20 mouse cellular contexts compared by ENCODE assay signal in the genomic region with DNA sequence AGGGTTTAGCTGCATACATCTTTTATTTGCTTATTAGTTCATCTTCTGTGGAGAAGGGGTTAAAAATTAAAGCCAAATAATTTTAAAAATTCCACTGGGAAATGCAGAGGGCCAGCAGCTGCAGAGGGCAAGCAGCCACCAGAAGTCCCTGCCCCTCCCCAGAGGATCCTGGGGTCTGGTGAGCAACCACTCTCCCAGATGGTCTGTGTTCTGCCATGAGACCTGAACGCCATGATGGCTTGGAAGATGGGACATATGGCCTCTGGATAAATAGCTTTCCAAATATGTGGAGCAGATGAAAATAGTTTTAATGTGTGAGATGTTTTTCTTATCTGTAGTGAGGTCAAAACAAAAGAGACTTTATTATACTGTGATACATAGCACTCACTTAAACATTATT.
DNase-seq lines count a peak whose midpoint lies in the region; ATAC-seq lines count a peak whose summit lies in the region.
"Had no signal": no experiment of that assay in that cellular context is flagged by ENCODE, and none has a peak within 500 bp of the region (broad histone marks: within the 10 kb centered on the region; RNA-seq: fewer than 3 reads in every experiment).

No protein-coding gene starts in this region.

- no peak overlapping the region for H3K9ac ChIP-seq in kidney, embryonic 16.5 days (replicated peaks; ENCODE audit: low read length)
- no peak overlapping the region for H3K9ac ChIP-seq in lung, embryonic 16.5 days (ENCODE audit: low read length)
- H3K9ac ChIP-seq in intestine, embryonic 16.5 days (ENCODE audit: low read depth, low read length): no peak overlapping the region
- H3K9ac ChIP-seq: embryonic facial prominence, embryonic 13.5 days; hindbrain, embryonic 12.5 days; limb, embryonic 12.5 days; liver, embryonic 12.5 days had no signal

- peak; percentile 20 for DNase-seq in heart, adult 8-10 months (ENCODE audit: low spot score)
- DNase-seq in heart, postnatal 36 days: no peak
- no peak for DNase-seq in kidney, adult 8-10 months
- no peak for DNase-seq in lung, adult 18-20 months
- no peak for DNase-seq in frontal cortex, postnatal 10 days (ENCODE audit: low spot score in 2 of 2)
- DNase-seq: adrenal gland, postnatal 14 days; gastrocnemius, postnatal 36 days; layer of hippocampus, adult 9-11 months; right cerebral cortex, postnatal 4 days; thymus, postnatal 25 days had no signal

- WGBS in kidney, embryonic 16.5 days: 33% methylated on average over 1 of the region's 1 CpGs
- WGBS in lung, embryonic 16.5 days: 47% methylated on average over 1 of the region's 1 CpGs
- 50% methylated on average over 1 of the region's 1 CpGs for WGBS in intestine, embryonic 16.5 days

- H3K27ac ChIP-seq in kidney, embryonic 16.5 days (ENCODE audit: low read length): peak overlapping the region; percentile 50; the same call in 1 of the 2 replicates
- no peak overlapping the region for H3K27ac ChIP-seq in lung, embryonic 16.5 days (ENCODE audit: low read length)
- H3K27ac ChIP-seq in intestine, embryonic 16.5 days (ENCODE audit: low read length): peak overlapping the region; percentile 54
- H3K27ac ChIP-seq: embryonic facial prominence, embryonic 13.5 days; hindbrain, embryonic 12.5 days; limb, embryonic 12.5 days; liver, embryonic 12.5 days had no signal

- no peaks in the 10 kb centered on the region for H3K9me3 ChIP-seq in kidney, embryonic 16.5 days (ENCODE audit: low read length)
- H3K9me3 ChIP-seq in lung, embryonic 16.5 days (ENCODE audit: control insufficient read depth, low read length): no peaks in the 10 kb centered on the region
- H3K9me3 ChIP-seq in intestine, embryonic 16.5 days (ENCODE audit: control insufficient read depth, low read length): no peaks in the 10 kb centered on the region
- H3K9me3 ChIP-seq: embryonic facial prominence, embryonic 13.5 days; hindbrain, embryonic 12.5 days; limb, embryonic 12.5 days; liver, embryonic 12.5 days had no signal

- peak; percentile 52; the same call in 1 of the 2 replicates for ATAC-seq in kidney, embryonic 16.5 days (ENCODE audit: low FRiP score, low TSS enrichment)
- peak; percentile 80 for ATAC-seq in lung, embryonic 16.5 days (ENCODE audit: low read depth)
- ATAC-seq in intestine, embryonic 16.5 days: no peak; the same call in 1 of the 2 replicates
- ATAC-seq: forebrain, embryonic 16.5 days; liver, embryonic 12.5 days; midbrain, embryonic 16.5 days had no signal

- H3K36me3 ChIP-seq in kidney, embryonic 16.5 days (ENCODE audit: insufficient read depth, low read length): no peaks in the 10 kb centered on the region
- no peaks in the 10 kb centered on the region for H3K36me3 ChIP-seq in lung, embryonic 16.5 days (ENCODE audit: control insufficient read depth, insufficient read depth, low read length)
- H3K36me3 ChIP-seq in intestine, embryonic 16.5 days (ENCODE audit: control insufficient read depth, insufficient read depth, low read length): no peaks in the 10 kb centered on the region
- H3K36me3 ChIP-seq: embryonic facial prominence, embryonic 13.5 days; hindbrain, embryonic 12.5 days; limb, embryonic 12.5 days; liver, embryonic 12.5 days had no signal

- intact Hi-C loops in heart, postnatal 36 days (cut with DNase I): no loop called here

- no peak overlapping the region for H3K4me3 ChIP-seq in kidney, embryonic 16.5 days (ENCODE audit: low read length)
- no peak overlapping the region for H3K4me3 ChIP-seq in lung, embryonic 16.5 days (ENCODE audit: low read length)
- no peak overlapping the region for H3K4me3 ChIP-seq in intestine, embryonic 16.5 days (ENCODE audit: low read length)
- H3K4me3 ChIP-seq: embryonic facial prominence, embryonic 13.5 days; hindbrain, embryonic 12.5 days; limb, embryonic 12.5 days; liver, embryonic 12.5 days had no signal

- H3K4me2 ChIP-seq in kidney, embryonic 16.5 days (replicated peaks; ENCODE audit: low read depth, low read length): no peak overlapping the region
- H3K4me2 ChIP-seq in lung, embryonic 16.5 days (ENCODE audit: low read depth, low read length): no peak overlapping the region
- H3K4me2 ChIP-seq in intestine, embryonic 16.5 days (ENCODE audit: low read depth, low read length): no peak overlapping the region
- H3K4me2 ChIP-seq: embryonic facial prominence, embryonic 13.5 days; hindbrain, embryonic 12.5 days; limb, embryonic 12.5 days; liver, embryonic 12.5 days had no signal

- H3K27me3 ChIP-seq in kidney, embryonic 16.5 days (ENCODE audit: insufficient read depth, low read length): no peaks in the 10 kb centered on the region
- H3K27me3 ChIP-seq in lung, embryonic 16.5 days (ENCODE audit: control insufficient read depth, insufficient read depth, low read depth, low read length): peaks cover 4% of the 10 kb centered on the region; the same call in 1 of the 2 replicates
- H3K27me3 ChIP-seq in intestine, embryonic 16.5 days (replicated peaks; ENCODE audit: control insufficient read depth, insufficient read depth, low read length): no peaks in the 10 kb centered on the region
- H3K27me3 ChIP-seq: CH12.LX; embryonic facial prominence, embryonic 13.5 days; hindbrain, embryonic 12.5 days; limb, embryonic 12.5 days; liver, embryonic 12.5 days had no signal

- peaks cover 36% of the 10 kb centered on the region for H3K4me1 ChIP-seq in kidney, embryonic 16.5 days (ENCODE audit: insufficient read depth, low read length)
- H3K4me1 ChIP-seq in lung, embryonic 16.5 days (replicated peaks; ENCODE audit: control insufficient read depth, insufficient read depth, low read length): peaks cover 24% of the 10 kb centered on the region
- H3K4me1 ChIP-seq in intestine, embryonic 16.5 days (ENCODE audit: control insufficient read depth, insufficient read depth, low read length): peaks cover 15% of the 10 kb centered on the region
- H3K4me1 ChIP-seq: liver, embryonic 12.5 days had no signal
